Mouse (Mus musculus) cerebellum, adult 2 months (tissue): ENCODE results near the gene Ube4a. TPM values are rescaled to one million over a fixed set of nuclear protein-coding genes. Genes with fewer than 3 reads are reported as not detected.

Experiments used
- DNase-seq, 2 experiments: peaks; one replicate each; pipeline ENCODE4 v3.0.0; 2021
- H3K27ac ChIP-seq: fragments of 200-500 bp; 2 replicates; pipeline ENCODE4 v1.5.1; 2012; ENCODE audit warnings: low read length, control low read depth, inconsistent platforms; ENCODE audit not compliant: insufficient read depth
- H3K27me3 ChIP-seq: fragments of 200-500 bp; 2 replicates; pipeline ENCODE4 v1.6.1; 2012; ENCODE audit warnings: inconsistent platforms, mild to moderate bottlenecking, low read length, moderate library complexity; ENCODE audit not compliant: control insufficient read depth, insufficient read depth
- H3K4me1 ChIP-seq: fragments of 200-500 bp; 2 replicates; pipeline ENCODE4 v1.6.1; 2011; ENCODE audit warnings: low read length; ENCODE audit not compliant: control insufficient read depth, insufficient read depth
- H3K4me3 ChIP-seq: fragments of 200-500 bp; replicated peaks from 2 replicates; pipeline ENCODE3; 2011; ENCODE audit warnings: mild to moderate bottlenecking, low read depth, low read length, control low read depth; ENCODE audit not compliant: insufficient read depth
- CTCF ChIP-seq: fragments of 200-500 bp; IDR thresholded peaks from 2 replicates; pipeline ENCODE4 v1.5.1; 2011; ENCODE audit warnings: low read depth, mild to moderate bottlenecking, control low read depth, low read length, moderate library complexity, borderline replicate concordance; ENCODE audit not compliant: insufficient read depth
- POLR2A ChIP-seq: fragments of 200-500 bp; IDR thresholded peaks from 2 replicates; pipeline ENCODE4 v1.6.1; 2011; ENCODE audit warnings: low read length, control low read depth, borderline replicate concordance; ENCODE audit not compliant: insufficient read depth
- WGBS: fragments of 180-500 bp; shearing (Covaris S2); methylation state at CpG from one replicate; pipeline ENCODE4 v1.1.7; 2018; 5-methylcytosine and 5-hydroxymethylcytosine counted together
- polyA plus RNA-seq: library from polyadenylated mRNA; depleted of rRNA; stranded (reverse); fragments of >200 nt; gene quantifications from 2 replicates; pipeline ENCODE4 v1.2.3, GENCODE M21; 2012

Ube4a gene
- polyA plus RNA-seq, 1 experiment, result 37.4 TPM

- peaks cover 2% of the 10 kb centered on the region; the same call in 1 of the 2 replicates for H3K4me1 ChIP-seq
- no peaks in the 10 kb centered on the region for H3K27me3 ChIP-seq
- WGBS, result 77% methylated on average over 3 of the region's 3 CpGs
- H3K4me3 ChIP-seq, result no peak overlapping the region
- H3K27ac ChIP-seq, result no peak overlapping the region
- no peak for DNase-seq
- TF ChIP-seq POLR2A (no peak), CTCF (no peak)
Observed at GRCm38 (mm10) chr9:44892664-44893063, 72.7 kb downstream of the Ube4a start.

GRCm38 (mm10) chr9:44891210-44891609, 74.2 kb downstream of the Ube4a start:
- no peak overlapping the region for H3K27ac ChIP-seq
- no peaks in the 10 kb centered on the region for H3K4me1 ChIP-seq
- DNase-seq, result no peak
- TF ChIP-seq POLR2A (no peak), CTCF (no peak)
- 91% methylated on average over 6 of the region's 6 CpGs for WGBS
- H3K27me3 ChIP-seq, result no peaks in the 10 kb centered on the region
- H3K4me3 ChIP-seq, result no peak overlapping the region

GRCm38 (mm10) chr9:44890122-44890521, 75.3 kb downstream of the Ube4a start:
- Histone ChIP-seq H3K27ac (no peak overlapping the region), H3K4me1 (no peaks in the 10 kb centered on the region), H3K27me3 (no peaks in the 10 kb centered on the region), H3K4me3 (no peak overlapping the region)
- no peak for TF ChIP-seq POLR2A
- no peak for TF ChIP-seq CTCF
- WGBS, result 62% methylated on average over 2 of the region's 2 CpGs
- DNase-seq, result no peak

DNA sequence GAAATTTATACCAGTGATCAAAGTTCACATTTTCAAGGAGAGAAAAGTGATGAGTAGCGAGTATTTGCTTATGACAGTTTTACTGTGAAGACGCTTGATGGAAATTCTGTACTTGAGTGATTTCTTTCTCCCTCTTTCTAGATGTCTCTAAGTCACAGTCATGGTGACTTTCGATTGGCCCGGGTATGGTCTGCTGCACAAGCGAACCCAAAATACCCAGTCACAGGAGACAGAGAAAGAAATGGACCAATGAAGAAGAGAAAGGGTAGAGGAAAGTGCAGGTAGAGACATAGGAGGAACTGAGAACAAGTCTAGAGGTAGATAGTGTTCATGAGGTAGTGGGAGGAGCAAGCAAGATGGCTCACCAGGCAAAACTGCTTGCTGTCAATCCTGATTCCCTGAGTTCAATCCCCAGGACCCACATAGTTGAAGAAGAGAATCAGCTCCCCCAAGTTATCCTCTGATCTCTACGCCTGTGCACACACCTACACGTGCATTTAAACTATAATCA, 77.2 kb downstream of the Ube4a start:
- TF ChIP-seq POLR2A (no peak), CTCF (no peak)
- H3K4me3 ChIP-seq, result no peak overlapping the region
- H3K27me3 ChIP-seq, result no peaks in the 10 kb centered on the region
- WGBS, result 85% methylated on average over 7 of the region's 7 CpGs
- no peak for DNase-seq
- H3K4me1 ChIP-seq, result no peaks in the 10 kb centered on the region
- no peak overlapping the region for H3K27ac ChIP-seq

DNA sequence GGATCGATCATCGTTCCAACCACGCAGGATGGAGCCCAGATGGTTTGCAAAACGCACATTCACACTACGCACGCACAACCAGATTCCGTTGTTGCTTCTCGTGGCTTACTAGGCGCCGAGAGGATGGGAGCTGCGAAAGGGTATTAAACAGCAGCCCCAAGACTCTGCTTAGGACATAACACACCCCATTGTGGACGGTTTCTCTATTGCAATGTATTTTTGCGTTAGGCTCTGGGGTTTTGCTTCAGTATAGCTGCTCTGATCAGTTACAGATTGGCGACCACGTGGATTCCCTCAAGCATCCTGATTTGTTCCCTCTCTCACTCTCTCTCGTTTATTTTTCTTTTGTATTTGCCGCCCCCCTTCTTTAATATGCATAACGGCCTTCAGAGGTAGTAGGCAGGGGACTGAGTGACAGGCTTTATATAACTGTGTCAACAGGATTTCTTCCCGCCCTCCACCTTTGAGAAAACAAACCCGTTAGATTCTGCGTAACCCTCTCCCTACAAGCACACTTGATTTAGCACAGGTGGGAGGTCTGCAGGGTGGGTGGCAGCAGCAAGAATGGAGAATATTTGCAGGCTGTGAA, 82.3 kb downstream of the Ube4a start:
- H3K4me1 ChIP-seq, result no peaks in the 10 kb centered on the region; the same call in 1 of the 2 replicates
- H3K27ac ChIP-seq, result peak overlapping the region; percentile 97; the same call in 1 of the 2 replicates
- DNase-seq, result peak; percentile 55 to 65
- WGBS, result under 1% methylated on average over 21 of the region's 21 CpGs
- no peaks in the 10 kb centered on the region for H3K27me3 ChIP-seq
- H3K4me3 ChIP-seq, result peak overlapping the region; percentile 97
- no peak for TF ChIP-seq POLR2A
- no peak for TF ChIP-seq CTCF

- DNase-seq, result peak; percentile 64 to 70
- Histone ChIP-seq H3K4me1 (peaks cover 3% of the 10 kb centered on the region; the same call in 1 of the 2 replicates), H3K27ac (peak overlapping the region; percentile 97), H3K27me3 (no peaks in the 10 kb centered on the region), H3K4me3 (peak overlapping the region; percentile 97)
- under 1% methylated on average over 27 of the region's 27 CpGs for WGBS
- TF ChIP-seq CTCF, result no peak
- 0 out of 2 replicates have a peak, but pooled peaks have one; percentile 28 for TF ChIP-seq POLR2A
Observed at GRCm38 (mm10) chr9:44882436-44882980, 82.9 kb downstream of the Ube4a start.

DNA sequence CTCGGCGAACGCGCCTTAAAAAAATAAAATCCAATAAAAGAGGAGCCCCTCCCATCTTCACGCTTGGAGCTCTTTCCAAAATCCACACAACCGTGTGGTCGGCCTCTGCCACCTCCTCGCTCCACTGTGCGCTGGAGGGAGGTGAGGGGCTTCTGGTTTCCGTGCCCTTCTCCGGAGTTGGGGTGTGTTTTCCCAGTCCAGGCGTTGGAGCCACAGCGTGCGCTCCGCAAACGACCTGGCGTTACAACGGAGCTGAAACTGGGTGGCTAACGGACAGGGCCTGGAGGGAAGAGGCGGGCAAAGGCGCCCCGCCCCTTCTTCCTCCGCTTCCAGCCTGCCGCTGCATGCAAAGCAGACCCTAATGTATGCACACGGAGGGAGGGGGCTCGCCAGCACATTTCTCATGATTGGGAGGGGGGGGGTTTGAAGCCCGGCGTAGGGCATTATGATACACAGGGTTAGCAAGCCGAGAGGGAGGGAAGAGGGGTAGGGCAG, 83.4 kb downstream of the Ube4a start:
- Histone ChIP-seq H3K27me3 (no peaks in the 10 kb centered on the region), H3K4me3 (peak overlapping the region; percentile 97), H3K4me1 (peaks cover 7% of the 10 kb centered on the region; the same call in 1 of the 2 replicates), H3K27ac (peak overlapping the region; percentile 97)
- peak; percentile 84 for DNase-seq
- TF ChIP-seq POLR2A (0 out of 2 replicates have a peak, but pooled peaks have one; percentile 26), CTCF (no peak)
- under 1% methylated on average over 29 of the region's 29 CpGs for WGBS
